Mouse (Mus musculus): ENCODE measurements around the gene Nrip3.

Gene Nrip3

GRCm38 (mm10) chr7:109767575-109768350 is 14.1 kb downstream of the Nrip3 start:
- DNase-seq (ENCODE audit: low spot score), result no peak

- no peak for DNase-seq (ENCODE audit: low spot score)
Measured at GRCm38 (mm10) chr7:109764009-109764408, 17.8 kb downstream of the Nrip3 start.

DNA sequence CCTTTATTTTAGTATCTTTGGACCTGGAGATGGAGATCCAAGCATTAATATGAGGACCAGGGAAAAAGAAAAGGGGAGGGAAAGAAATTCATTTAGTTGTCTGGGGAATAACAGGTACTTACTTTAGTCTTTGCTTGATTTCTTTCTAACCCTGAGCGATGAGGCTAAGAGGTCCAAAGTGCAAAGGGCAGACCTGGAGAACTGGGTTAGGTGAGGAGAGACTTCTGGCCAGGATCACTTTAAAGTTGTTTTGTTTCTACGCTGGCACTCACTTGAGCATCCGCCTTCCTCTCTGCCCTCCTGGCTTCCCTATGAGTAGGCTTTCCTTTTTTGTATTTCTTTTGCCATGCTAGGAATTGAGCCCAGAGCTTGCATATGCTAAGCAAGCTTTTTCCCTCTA is 25.5 kb downstream of the Nrip3 start:
- no peak for DNase-seq (ENCODE audit: low spot score)

GRCm38 (mm10) chr7:109754034-109754433 is 27.8 kb downstream of the Nrip3 start:
- DNase-seq (ENCODE audit: low spot score), result no peak

GRCm38 (mm10) chr7:109752008-109752925 is 29.6 kb downstream of the Nrip3 start, which contains the start of gene Tmem9b:
Tmem9b (minus strand) TSS chr7:109752875.
- peak; percentile 65 for DNase-seq (ENCODE audit: low spot score)

DNA sequence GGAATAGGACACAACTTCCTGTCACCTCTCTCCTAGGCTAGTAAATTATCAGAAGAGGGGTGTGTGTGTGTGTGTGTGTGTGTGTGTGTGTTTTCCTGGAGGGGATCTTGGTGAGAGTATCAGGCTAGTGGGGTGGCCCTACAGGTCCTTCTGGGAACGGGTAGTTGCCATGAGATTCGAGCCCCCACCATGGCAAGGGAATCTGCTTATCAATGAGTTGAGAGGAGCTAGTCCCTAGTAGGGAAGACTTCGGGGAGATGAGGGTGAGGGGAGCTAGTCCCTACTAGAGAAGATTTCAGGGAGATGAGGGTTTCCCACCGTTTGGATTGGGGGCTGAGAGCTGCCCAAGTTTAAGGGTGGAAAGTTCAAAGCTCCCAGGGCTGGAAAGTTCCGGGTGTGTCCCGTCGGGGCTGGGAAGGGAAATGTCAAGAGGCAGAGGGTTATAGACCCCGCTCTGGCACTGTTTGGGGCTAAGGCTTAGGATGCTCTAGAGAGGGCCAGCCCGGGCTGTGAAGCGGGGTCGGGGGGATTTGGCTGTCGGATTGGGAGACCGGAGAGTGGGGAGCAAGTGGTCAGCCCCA is 30.3 kb downstream of the Nrip3 start:
- DNase-seq (ENCODE audit: low spot score), result no peak

DNA sequence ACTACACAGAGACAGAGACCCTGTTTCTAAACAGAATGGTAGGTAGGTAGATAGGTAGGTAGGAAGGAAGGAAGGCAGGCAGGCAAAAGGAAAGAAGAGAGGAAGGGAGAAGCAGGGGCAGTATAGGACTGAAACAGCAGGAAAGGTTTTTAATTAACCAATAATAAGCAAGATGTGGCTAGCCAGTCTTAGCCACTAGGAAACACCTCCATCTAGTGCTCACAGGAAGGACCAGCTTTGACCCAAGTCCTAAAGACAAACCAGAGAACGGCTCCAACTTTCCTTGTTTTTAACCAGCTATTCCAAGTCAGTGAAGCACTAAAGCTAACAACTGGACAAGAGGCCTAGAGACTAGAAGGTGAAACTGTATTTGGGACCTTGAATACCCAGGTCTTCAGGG is 34.1 kb downstream of the Nrip3 start:
- DNase-seq (ENCODE audit: low spot score), result no peak

GRCm38 (mm10) chr7:109741703-109742102 is 40.1 kb downstream of the Nrip3 start:
- DNase-seq (ENCODE audit: low spot score), result no peak

GRCm38 (mm10) chr7:109741060-109741459 is 40.8 kb downstream of the Nrip3 start:
- no peak for DNase-seq (ENCODE audit: low spot score)

DNA sequence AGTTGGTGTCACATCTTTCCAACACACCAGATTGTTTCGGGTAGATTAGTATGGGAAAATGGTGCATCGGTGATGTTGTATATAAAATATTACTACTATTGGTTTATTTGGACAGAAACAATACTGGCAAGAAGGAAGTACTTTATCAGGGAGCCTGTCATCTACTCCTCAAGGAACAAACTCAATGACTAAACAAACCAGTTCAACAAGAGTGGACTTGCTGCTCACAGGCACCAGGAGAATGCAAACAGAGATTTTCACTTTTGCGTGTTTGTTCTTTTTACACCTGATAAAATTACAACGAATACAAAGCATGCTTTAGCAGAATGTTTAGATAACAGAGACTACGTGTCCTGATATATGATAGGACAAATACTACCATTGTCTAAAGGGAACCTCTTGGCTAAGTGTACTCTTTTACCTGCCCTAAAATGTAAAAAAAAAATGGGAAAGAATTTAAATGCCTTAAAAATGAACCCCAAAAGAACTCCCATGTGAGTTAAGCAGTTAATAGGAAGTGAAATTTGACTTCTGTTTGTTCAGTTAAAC is 41.9 kb downstream of the Nrip3 start:
- DNase-seq (ENCODE audit: low spot score), result no peak

DNA sequence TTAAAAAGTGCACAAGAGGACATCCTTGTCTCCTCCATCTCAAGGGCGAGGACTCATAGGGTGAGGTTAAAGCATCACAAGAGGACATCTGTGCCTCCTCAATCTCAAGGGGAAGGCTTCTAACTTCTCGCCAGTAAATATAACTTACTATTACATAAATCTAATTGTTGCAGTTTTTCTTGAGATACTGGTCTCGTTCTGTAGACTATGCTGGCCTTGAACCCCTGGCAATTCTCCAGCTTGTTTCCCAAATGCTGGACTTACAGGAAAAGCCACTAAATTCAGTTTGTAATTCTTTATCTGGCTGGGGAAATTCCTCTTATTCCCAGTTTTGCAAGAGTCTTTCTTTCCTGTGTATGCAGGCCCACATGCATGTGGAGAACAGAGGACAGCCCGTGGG is 47.0 kb downstream of the Nrip3 start:
- no peak for DNase-seq (ENCODE audit: low spot score)

- no peak for DNase-seq (ENCODE audit: low spot score)
Measured at GRCm38 (mm10) chr7:109731626-109732025, 50.2 kb downstream of the Nrip3 start, which contains the start of gene Ascl3. Ascl3 (minus strand) TSS chr7:109731726.

- DNase-seq (ENCODE audit: low spot score), result no peak
Measured at GRCm38 (mm10) chr7:109723697-109724096, 58.1 kb downstream of the Nrip3 start, which contains the start of gene BC051019. BC051019 (minus strand) TSS chr7:109723850.

- no peak for DNase-seq (ENCODE audit: low spot score)
Measured at GRCm38 (mm10) chr7:109723114-109723513, 58.7 kb downstream of the Nrip3 start.

DNA sequence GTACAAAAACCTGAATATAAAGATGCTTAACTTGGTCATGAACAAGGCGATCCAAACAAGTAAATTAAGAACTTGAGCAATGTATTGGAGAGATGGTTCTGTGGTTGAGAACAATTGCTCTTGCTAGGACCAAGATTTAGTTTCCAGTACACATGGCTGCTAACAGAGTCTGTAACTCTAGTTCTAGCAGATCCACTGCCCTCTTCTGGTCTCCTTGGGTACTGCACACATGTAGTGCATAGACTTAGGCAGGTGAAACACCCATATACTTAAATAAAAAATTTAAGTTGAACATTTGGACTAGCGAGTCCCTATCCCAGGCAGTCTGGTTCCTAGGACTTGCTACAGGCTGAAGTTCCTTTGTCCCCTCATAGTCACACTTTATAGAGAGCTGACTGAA is 59.2 kb downstream of the Nrip3 start:
- no peak for DNase-seq (ENCODE audit: low spot score)

DNA sequence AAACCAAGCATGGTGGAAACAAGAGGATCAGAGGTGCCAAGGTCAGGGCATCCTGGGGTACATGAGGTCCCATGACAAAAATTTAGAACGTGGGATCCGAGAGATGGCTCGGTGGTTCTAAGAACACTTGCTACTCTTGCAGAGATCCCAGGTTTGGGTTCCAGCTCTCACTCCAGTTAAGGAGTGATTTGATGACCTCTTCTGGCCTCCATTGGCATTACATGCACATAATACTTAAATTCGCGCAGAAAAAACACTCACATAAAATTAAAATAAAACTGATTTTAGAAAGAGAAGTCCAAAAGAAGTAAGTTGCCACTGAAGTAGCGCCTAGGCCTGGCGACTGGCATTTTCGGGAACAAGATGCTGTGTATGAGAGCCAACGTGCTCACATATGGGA is 62.5 kb downstream of the Nrip3 start:
- DNase-seq (ENCODE audit: low spot score), result no peak

DNA sequence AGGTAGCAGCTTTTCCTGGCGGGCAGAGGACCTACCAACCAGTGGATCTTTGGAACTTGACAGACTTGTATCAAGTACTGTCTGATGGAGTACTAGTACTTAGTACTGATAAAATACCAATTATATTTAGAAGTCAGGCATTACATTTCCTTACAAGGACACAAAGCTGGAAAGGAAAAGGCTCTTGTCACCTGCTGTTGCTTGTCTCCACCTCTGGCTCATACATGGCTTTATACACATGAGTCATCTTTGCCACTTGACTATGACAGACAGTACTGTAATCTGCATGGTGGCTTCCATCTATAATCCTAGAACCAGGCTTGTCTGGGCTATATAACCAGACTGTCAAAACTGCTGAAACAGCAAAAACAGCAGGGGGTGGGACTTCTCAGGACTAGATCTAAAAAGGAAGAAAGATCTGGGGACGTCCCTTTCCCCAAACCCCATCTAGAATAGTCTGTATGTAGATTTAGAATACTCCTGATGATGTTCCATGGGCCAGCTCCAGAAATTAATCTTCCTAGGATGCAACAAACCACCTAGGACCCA is 68.3 kb downstream of the Nrip3 start:
- DNase-seq (ENCODE audit: low spot score), result no peak

GRCm38 (mm10) chr7:109712198-109712597 is 69.6 kb downstream of the Nrip3 start:
- no peak for DNase-seq (ENCODE audit: low spot score)

- DNase-seq (ENCODE audit: low spot score), result no peak
Measured at GRCm38 (mm10) chr7:109710069-109710468, 71.8 kb downstream of the Nrip3 start.

DNA sequence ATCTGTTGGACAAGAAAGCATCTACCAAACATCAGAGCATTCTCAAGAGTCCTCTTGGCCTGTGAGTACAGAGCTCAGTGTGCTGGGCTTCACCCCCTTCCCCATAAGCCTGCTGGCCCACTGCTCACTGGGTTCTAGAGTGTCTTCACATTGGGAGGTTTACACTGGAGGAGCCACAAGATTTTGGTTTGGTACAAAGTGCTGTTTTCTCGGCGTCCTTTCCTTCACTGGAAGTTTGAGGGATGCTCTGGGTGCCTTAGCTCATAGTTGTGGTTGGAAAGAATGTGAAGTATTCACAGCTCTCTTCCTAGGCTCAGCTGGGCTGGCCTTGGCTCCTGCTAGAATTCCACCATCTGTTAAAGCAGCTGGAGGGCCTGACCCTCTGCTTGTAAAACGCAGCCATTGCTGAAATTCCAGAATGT is 72.9 kb downstream of the Nrip3 start:
- no peak for DNase-seq (ENCODE audit: low spot score)
